Mouse (Mus musculus) myocyte (in vitro differentiated cells): Measurements from ENCODE around the gene Gm49368. TPM values are rescaled to one million over a fixed set of nuclear protein-coding genes. Genes with fewer than 3 reads are reported as not detected.
A peak's percentile ranks its signal among the peaks of the same experiment; 100 is the strongest.

Experiments
- H3K27me3 ChIP-seq: one replicate; pipeline ENCODE4 v1.6.1; 2011; ENCODE audit not compliant: control insufficient read depth, insufficient read depth, insufficient read length
- H3K36me3 ChIP-seq: one replicate; pipeline ENCODE4 v1.6.1; 2011; ENCODE audit not compliant: control insufficient read depth, insufficient read depth
- H3K4me2 ChIP-seq: one replicate; pipeline ENCODE4 v1.6.1; 2011; ENCODE audit warnings: low read depth, control low read depth
- H3K4me3 ChIP-seq: one replicate; pipeline ENCODE4 v1.5.1; 2011; ENCODE audit warnings: mild to moderate bottlenecking, control low read depth, moderate library complexity
- H3K79me2 ChIP-seq: one replicate; pipeline ENCODE4 v1.6.1; 2011; ENCODE audit not compliant: control insufficient read depth, insufficient read depth
- H3ac ChIP-seq: one replicate; pipeline ENCODE4 v1.6.1; 2011; ENCODE audit not compliant: control insufficient read depth, insufficient read length
- CEBPB ChIP-seq: IDR thresholded peaks from 2 replicates; pipeline ENCODE4 v1.6.1; 2011; ENCODE audit warnings: mild to moderate bottlenecking, moderate library complexity; ENCODE audit not compliant: poor library complexity, insufficient read depth, severe bottlenecking
- E2F4 ChIP-seq: IDR thresholded peaks from one replicate; pipeline ENCODE4 v1.6.1; 2011; ENCODE audit warnings: mild to moderate bottlenecking, control low read depth, moderate library complexity; ENCODE audit not compliant: insufficient read depth
- MAX ChIP-seq: IDR thresholded peaks from one replicate; pipeline ENCODE4 v1.6.1; 2011; ENCODE audit warnings: low read depth, mild to moderate bottlenecking, control low read depth
- MYOD1 ChIP-seq, 3 experiments: IDR thresholded peaks; one replicate each; pipeline ENCODE4 v1.6.1; 2011; ENCODE audit warnings: control low read depth in 2 of 3, low read depth in 2 of 3, mild to moderate bottlenecking in 2 of 3, moderate library complexity in 1 of 3; ENCODE audit not compliant: insufficient read length in 2 of 3, control insufficient read depth in 1 of 3
- MYOG ChIP-seq, 3 experiments: IDR thresholded peaks; one replicate each; pipeline ENCODE4 v1.6.1; 2011; ENCODE audit warnings: control low read depth in 2 of 3, low read depth in 2 of 3, mild to moderate bottlenecking in 2 of 3; ENCODE audit not compliant: insufficient read length in 2 of 3, control insufficient read depth in 1 of 3, insufficient read depth in 1 of 3
- POLR2A ChIP-seq: IDR thresholded peaks from one replicate; pipeline ENCODE4 v1.6.1; 2011; ENCODE audit warnings: low read depth, mild to moderate bottlenecking, control low read depth, moderate library complexity; ENCODE audit not compliant: insufficient read length
- POLR2AphosphoS2 ChIP-seq: IDR thresholded peaks from one replicate; pipeline ENCODE4 v1.6.1; 2011; ENCODE audit warnings: low read depth, control low read depth; ENCODE audit not compliant: insufficient read length
- REST ChIP-seq: IDR thresholded peaks from one replicate; pipeline ENCODE4 v1.6.1; 2011; ENCODE audit warnings: mild to moderate bottlenecking, control low read depth, moderate library complexity; ENCODE audit not compliant: insufficient read depth, insufficient read length
- SRF ChIP-seq: IDR thresholded peaks from one replicate; pipeline ENCODE4 v1.6.1; 2011; ENCODE audit warnings: low read depth; ENCODE audit not compliant: control insufficient read depth, insufficient read length
- TCF12 ChIP-seq: IDR thresholded peaks from one replicate; pipeline ENCODE4 v1.6.1; 2011; ENCODE audit warnings: mild to moderate bottlenecking, control low read depth; ENCODE audit not compliant: poor library complexity, insufficient read depth, severe bottlenecking
- TCF3 ChIP-seq: IDR thresholded peaks from one replicate; pipeline ENCODE4 v1.6.1; 2011; ENCODE audit warnings: low read depth, control low read depth; ENCODE audit not compliant: insufficient read length
- USF1 ChIP-seq: IDR thresholded peaks from one replicate; pipeline ENCODE4 v1.6.1; 2011; ENCODE audit warnings: low read depth, mild to moderate bottlenecking, control low read depth, moderate library complexity
- polyA plus RNA-seq: library from polyadenylated mRNA; unstranded; fragments of >200 nt; fragmentation: generic; extraction: Trizol; gene quantifications from one replicate; pipeline ENCODE4 v1.2.1, GENCODE M21; 2012; ENCODE audit warnings: missing spikeins

Gene Gm49368
- polyA plus RNA-seq, 1 experiment = not detected

GRCm38 (mm10) chr7:128019187-128019586, 43.3 kb upstream of the Gm49368 start:
- no peaks in the 10 kb centered on the region for H3K79me2 ChIP-seq
- H3K27me3 ChIP-seq = no peaks in the 10 kb centered on the region
- no peak overlapping the region for H3K4me3 ChIP-seq
- no peak for TF ChIP-seq E2F4
- TF ChIP-seq MAX = no peak
- no peak for TF ChIP-seq TCF12
- TF ChIP-seq MYOD1 (IDR thresholded peaks at IDR 0.05; ENCODE audit: control insufficient read depth in 1 of 3, insufficient read length in 2 of 3, low read depth in 2 of 3) = no peak
- no peak for TF ChIP-seq POLR2AphosphoS2
- TF ChIP-seq USF1 = no peak
- no peak for TF ChIP-seq CEBPB
- no peak for TF ChIP-seq TCF3
- no peak for TF ChIP-seq POLR2A
- H3K36me3 ChIP-seq = no peaks in the 10 kb centered on the region
- no peak overlapping the region for H3K4me2 ChIP-seq
- H3ac ChIP-seq = no peak overlapping the region

GRCm38 (mm10) chr7:128022974-128023373, 39.5 kb upstream of the Gm49368 start:
- Histone ChIP-seq H3K4me3 (no peak overlapping the region), H3K27me3 (no peaks in the 10 kb centered on the region), H3K4me2 (no peak overlapping the region), H3K36me3 (no peaks in the 10 kb centered on the region), H3ac (no peak overlapping the region), H3K79me2 (no peaks in the 10 kb centered on the region)
- TF ChIP-seq CEBPB (no peak), POLR2A (no peak), REST (no peak), E2F4 (no peak), POLR2AphosphoS2 (no peak), USF1 (no peak), TCF3 (no peak), MAX (no peak), SRF (no peak)

GRCm38 (mm10) chr7:128023565-128023964, 38.9 kb upstream of the Gm49368 start:
- Histone ChIP-seq H3K4me3 (no peak overlapping the region), H3K27me3 (no peaks in the 10 kb centered on the region), H3ac (no peak overlapping the region), H3K36me3 (no peaks in the 10 kb centered on the region), H3K4me2 (no peak overlapping the region), H3K79me2 (no peaks in the 10 kb centered on the region)
- peak in 1 of 3 experiments; percentile 15 for TF ChIP-seq MYOG (IDR thresholded peaks at IDR 0.05; ENCODE audit: control insufficient read depth in 1 of 3, insufficient read depth in 1 of 3, insufficient read length in 2 of 3, low read depth in 2 of 3)
- no peak for TF ChIP-seq USF1

GRCm38 (mm10) chr7:128024364-128024763, 38.1 kb upstream of the Gm49368 start:
- no peak overlapping the region for H3K4me3 ChIP-seq
- TF ChIP-seq TCF12 (no peak), CEBPB (no peak), SRF (no peak), MYOG (IDR thresholded peaks at IDR 0.05; ENCODE audit: control insufficient read depth in 1 of 3, insufficient read depth in 1 of 3, insufficient read length in 2 of 3, low read depth in 2 of 3) (no peak), MAX (no peak), POLR2AphosphoS2 (no peak)
- no peaks in the 10 kb centered on the region for H3K27me3 ChIP-seq
- no peak overlapping the region for H3K4me2 ChIP-seq
- no peak overlapping the region for H3ac ChIP-seq
- H3K79me2 ChIP-seq = no peaks in the 10 kb centered on the region
- no peaks in the 10 kb centered on the region for H3K36me3 ChIP-seq

GRCm38 (mm10) chr7:128024932-128025331, 37.6 kb upstream of the Gm49368 start:
- Histone ChIP-seq H3K36me3 (no peaks in the 10 kb centered on the region), H3K79me2 (no peaks in the 10 kb centered on the region), H3ac (no peak overlapping the region), H3K4me3 (no peak overlapping the region), H3K4me2 (peak overlapping the region; percentile 38), H3K27me3 (no peaks in the 10 kb centered on the region)
- TF ChIP-seq USF1 (peak; percentile 52), REST (no peak)

- no peaks in the 10 kb centered on the region for H3K36me3 ChIP-seq
- peak overlapping the region; percentile 38 for H3K4me2 ChIP-seq
These were observed 37.1 kb upstream of the Gm49368 start for GRCm38 (mm10) chr7:128025381-128025780.

More at GRCm38 (mm10) chr7:128025381-128025780, 37.1 kb upstream of the Gm49368 start:
- Histone ChIP-seq H3K4me3 (no peak overlapping the region), H3K27me3 (no peaks in the 10 kb centered on the region), H3K79me2 (no peaks in the 10 kb centered on the region), H3ac (no peak overlapping the region)
- TF ChIP-seq REST (no peak), POLR2A (no peak), USF1 (no peak), MAX (no peak), TCF12 (no peak), CEBPB (no peak), TCF3 (no peak), SRF (no peak), POLR2AphosphoS2 (no peak), MYOD1 (IDR thresholded peaks at IDR 0.05; ENCODE audit: control insufficient read depth in 1 of 3, insufficient read length in 2 of 3, low read depth in 2 of 3) (no peak), E2F4 (no peak), MYOG (IDR thresholded peaks at IDR 0.05; ENCODE audit: control insufficient read depth in 1 of 3, insufficient read depth in 1 of 3, insufficient read length in 2 of 3, low read depth in 2 of 3) (no peak)
